Mouse (Mus musculus) right cerebral cortex, adult 18-20 months (tissue): ENCODE data around the gene Phf14.
"Not testable (repeated sequence)": the region's sequence is repeated elsewhere in the genome, so short reads cannot be mapped to it uniquely, and the experiment has no call there.

Source experiments
- DNase-seq: peaks from one replicate; pipeline ENCODE4 v3.0.0; 2022; ENCODE audit warnings: mixed read lengths

Phf14 gene

DNA sequence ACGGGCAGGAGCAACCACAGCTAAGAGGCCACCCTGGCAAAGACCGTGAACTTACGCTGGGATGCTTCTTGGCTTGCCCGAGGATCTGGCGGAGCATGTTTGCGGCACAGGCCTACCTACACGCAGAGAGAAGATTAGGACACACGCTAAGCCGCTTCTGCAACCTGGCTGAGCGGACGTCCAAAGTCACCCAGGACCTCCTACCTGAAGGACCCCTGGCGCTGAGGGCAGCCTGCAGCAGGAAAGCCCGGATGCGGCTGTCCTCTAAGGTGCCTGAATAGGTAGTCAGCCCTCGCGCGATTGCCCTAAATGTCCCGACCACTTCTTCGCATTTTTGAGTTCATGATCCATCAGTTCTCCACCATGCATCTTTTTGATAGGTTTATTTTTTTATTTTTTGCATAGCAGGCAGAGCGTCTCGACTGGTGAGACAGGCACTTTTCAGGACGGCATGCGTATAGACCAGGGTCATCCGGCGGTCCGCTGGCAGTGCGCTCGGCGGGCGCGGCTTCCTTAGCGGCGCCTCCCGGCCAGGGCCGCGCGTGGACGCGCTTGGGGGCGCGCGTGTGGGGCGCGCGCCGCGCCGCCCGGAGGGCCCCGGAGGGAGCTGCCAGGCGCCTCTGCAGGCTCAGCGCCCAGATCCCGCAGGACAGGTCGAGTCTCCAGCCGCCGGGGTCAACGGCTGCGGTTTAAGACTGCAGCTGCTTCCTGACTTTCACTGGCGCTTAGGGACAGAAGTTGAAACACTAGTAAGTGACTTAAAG lies at the start of gene Phf14, which contains the start of gene Ndufa4:
Gene Phf14 (plus strand): TSS at position 541 of the 764 bp plus-strand sequence.
Gene Ndufa4 (minus strand): TSS at position 229 of the 764 bp plus-strand sequence.
- DNase-seq: peak; percentile 89

DNA sequence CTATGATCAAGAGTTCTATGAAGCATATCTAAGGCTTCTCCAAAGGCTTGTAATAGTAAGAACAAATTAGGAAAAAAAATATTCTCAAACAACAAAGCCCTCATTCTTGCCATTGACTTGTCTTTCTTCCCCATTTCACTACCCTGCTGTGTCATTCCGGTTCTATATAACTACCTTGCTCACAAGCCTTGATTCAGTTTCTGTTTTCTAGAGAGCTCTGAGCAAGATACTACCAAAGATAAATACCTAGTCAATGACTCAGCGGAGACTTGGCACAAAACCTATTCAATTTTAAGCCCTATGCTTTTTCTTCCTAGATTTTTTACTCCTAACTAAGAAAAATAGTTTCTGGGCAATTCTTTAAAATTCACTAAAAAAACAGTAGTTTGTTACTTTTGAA lies 32.2 kb upstream of the Phf14 start:
- not testable (repeated sequence) for DNase-seq

DNA sequence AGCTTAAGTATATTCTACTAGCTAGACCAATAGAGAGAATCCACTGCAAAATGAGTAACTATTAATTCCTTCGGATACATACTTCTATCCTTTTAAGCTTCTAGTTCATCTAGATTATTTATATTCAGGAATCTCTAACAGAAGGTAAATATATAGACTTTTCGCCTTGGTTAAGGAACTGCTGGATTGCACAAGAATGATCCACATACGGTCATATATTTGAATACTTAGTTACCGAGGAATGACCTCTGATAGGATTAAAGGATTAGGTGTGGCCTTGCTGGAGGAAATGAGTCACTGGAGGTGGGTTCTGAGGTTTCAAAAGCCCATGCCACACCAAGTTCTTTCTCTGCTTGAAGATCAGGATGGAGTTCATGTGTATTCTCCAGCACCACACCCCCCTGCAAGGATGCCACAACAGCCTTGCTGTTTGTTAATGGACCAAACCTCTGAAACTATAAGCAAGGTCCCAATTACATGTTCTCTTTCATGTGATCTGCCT lies 6.7 kb upstream of the Phf14 start:
- DNase-seq: no peak

DNA sequence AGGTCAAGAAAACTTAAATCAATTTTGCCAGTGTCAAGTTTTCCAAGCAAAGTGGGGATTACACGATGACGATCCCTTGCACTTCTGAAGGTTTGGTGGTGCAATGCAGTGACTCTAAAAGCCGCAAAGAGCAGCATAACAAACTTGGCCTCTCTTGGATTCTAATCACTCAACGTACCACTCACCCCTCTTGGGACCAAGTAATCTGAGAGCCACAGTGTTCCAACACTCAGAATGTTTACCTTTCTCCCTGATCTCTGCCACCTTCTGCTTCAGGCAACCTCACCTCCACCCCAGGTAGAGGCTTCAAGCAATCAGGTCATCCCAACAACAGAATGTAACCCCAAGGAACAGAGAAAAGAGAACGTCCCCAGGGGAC lies 730 bp upstream of the Phf14 start:
- DNase-seq: no peak

DNA sequence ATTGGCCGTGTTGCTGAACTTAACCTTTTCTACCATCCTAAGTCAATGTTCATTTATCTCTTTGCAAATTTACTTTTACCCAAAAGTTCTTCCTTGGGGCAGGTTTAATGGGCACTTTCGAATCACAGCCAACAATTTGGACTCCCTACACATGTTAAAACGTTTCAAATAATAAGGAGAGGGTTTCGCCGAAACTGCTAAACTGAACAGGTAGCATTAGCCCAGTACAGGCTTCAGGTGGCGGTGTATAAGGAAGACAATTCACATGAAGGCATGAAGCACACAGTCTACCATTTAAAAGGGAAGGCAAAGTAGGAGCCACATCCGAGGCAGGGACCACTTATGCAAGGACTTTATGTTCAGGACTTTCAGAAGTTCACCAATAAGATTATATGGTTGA lies 561 bp downstream of the Phf14 start:
- no peak for DNase-seq

DNA sequence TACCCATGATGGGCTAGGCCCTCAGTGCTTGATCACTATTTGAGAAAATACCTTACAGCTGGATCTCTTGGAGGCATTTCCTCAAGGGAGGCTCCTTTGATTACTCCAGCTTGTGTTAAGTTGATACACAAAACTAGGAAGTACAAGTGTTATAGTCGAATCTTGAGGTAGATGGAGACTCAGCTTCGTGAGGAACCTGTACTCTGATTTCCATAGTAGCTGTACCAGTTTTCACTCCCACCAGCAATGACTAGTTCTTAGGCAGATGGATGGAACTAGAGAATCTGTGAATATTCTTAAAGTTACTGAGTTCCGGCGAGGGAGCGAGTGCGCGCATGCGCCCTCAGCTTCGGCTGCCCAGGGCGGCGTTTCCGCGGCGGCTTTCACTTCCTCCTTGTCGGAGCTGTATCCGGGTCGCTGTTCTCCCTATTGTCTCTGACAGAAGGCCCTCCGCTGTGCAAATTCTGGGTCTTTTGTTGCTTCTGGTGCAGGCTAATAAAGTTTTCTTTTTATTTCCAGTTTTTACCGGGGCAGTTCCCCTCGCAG lies 18.0 kb downstream of the Phf14 start:
- DNase-seq: peak; percentile 91

DNA sequence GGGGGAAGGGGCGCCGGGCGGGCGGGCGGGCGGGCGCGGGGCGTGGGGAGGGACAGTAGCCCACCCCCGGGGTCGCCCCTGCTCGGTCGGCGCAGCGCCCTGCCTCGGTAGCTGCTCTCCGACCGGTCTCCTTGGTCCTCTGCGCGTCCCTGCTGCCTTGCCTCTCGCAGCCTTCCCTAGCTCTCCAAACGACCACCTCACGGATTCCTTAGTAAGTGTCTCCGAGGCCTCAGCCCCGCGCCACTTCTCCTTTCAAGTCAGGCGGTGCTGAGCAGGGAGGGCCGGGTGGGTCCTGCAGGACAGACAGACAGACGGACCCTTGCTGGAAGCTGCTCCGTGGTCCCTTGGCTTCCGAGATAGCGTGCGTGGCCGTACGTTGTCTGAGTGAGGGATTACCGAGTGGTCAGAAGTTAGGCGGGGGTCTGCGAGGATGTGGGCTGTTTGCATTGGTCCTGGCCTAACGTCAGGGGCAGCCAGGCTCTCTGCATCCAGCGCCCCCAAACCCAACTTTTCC lies 18.5 kb downstream of the Phf14 start:
- peak; percentile 39 for DNase-seq

DNA sequence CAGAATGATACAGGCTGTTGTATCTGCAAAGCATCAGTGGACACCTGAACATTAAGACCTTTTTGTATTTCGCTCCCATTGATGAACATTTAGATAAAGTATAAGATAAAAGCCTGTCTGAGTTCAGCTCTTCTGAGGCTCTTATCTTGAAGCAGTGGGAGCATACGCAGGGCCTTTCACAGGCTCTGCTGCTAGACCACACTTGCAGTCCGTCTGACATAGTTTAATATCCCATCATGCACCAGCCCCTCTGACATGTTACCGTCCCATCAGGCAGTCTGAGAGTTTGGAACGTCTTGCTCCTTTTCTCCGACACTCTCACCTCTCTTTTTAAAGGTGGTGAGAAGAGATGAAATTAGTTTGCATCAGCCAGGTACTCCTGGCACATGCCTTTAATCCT lies 19.9 kb downstream of the Phf14 start:
- no peak for DNase-seq

DNA sequence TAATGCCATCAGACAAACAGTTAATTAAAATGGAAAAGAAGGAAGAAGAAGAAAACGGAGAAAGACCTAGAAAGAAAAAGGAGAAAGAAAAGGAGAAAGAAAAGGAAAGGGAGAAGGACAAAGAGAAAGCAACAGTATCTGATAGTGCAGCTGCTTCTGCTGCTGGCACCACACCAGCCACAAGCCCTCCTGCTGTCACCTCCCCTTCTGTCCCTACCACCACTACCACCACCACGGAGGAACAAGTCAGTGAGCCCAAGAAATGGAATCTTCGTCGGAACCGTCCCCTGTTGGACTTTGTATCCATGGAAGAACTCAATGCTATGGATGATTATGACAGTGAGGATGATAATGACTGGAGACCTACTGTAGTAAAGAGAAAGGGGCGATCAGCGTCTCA lies 25.8 kb downstream of the Phf14 start:
- no peak for DNase-seq

DNA sequence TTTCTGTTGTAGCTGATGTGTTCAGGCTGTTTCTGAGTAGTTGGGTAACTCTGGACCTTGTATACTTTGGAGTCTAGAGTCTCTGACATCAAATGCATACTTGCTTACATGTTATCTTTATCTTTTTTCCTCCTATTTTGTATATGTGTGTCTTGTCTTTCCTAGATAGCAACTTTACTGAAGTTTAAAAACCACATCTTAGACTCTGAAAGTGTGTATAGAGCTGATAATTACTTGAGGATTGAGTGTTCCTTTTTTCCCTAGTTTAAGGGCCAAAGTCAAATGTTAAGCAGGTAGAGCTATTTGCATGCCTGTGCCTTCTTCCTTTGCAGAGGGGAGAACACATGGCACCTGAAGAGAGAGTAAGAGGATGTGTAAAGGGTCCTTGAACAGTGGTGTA lies 33.3 kb downstream of the Phf14 start:
- DNase-seq: no peak

DNA sequence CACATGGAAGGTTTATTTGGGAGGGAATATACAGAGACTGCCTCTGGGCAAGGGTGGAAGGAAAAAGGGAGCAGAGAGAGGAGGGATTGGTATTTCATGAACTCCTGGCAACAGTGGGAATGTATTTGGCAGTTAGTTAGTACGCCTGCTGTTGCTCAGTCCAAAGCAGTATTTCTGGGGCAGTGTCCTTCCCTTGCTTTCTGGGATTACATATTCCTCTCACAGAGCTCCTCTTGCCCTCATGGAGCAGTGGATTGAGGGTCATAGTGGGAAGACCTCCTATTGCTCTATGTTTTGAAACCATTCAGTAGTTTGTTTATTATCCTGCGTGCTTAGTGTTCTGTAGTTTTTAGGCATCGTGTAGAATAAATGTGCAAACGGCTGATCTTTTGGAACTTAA lies 34.5 kb downstream of the Phf14 start:
- DNase-seq: no peak

DNA sequence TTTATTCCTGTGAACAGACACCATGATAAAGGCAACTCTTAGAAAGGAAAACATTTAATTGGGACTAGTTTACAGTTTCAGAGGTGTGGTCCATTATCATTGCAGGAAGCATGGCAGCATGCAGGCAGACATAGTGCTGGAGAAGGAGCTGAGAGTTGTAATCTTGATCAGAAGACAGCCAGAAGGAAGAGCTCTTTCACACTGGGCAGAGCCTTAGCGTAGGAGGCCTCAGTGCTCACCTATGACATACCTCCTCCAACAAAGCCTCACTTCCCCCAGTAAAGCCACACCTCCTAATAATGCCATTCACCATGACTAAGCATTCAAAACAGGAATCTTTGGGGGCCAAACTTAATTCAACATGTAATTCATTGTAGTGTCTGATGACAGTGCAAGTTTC lies 40.5 kb downstream of the Phf14 start:
- DNase-seq: no peak

DNA sequence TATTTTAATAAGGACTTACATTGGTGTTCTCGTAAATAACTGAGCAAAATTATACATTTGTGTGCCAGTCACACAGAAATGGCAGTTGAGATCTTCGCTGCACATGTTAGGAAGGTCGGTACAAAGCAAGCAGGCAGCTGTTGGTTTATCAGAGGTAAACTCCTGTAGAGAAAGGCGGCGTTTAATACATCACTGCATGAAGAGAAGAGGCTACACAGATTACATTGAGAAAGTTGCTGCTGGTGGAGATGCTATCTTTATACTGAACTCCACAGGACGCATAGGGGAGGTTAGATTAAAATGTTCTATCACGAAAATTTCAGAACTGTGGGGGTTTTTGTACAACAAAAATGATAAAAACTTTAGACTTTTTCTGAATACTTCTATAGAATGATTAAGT lies 52.6 kb downstream of the Phf14 start:
- no peak for DNase-seq

DNA sequence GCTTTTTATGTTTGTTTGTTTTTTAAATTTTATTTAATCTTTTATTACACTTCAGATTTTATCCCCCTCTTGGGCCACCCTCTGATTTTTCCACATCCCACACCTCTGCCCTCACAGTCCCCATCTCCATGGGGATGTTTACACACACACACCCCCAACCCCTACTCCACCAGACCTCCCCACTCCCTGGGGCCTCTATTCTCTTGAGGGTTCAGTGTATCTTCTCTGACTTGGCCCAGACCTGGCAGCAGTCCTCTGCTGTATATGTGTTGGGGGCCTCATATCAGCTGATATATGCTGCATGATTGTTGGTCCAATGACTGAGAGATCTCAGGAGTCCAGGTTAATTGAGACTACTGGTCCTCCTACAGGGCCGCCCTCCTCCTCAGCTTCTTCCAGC lies 86.2 kb downstream of the Phf14 start:
- no peak for DNase-seq

DNA sequence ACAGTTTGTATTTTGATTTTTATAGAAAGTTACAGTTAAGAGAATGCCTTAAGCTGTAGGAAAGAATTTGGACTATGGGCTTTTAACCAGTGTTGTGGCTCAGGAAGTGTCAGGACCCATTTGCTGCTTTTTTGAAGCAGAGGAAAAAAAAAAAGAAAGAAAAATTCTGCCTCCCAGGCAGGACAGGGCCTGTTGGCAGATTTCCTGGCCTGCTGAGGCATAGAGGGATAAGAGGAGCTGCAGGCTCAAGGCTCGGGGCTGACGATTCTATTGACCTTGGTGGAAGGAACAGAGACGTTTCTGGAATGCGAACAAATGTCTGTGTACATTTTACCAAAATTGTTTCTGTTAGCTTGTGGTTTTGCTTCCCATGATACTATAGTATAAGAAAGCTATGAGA lies 91.0 kb downstream of the Phf14 start:
- DNase-seq: no peak

DNA sequence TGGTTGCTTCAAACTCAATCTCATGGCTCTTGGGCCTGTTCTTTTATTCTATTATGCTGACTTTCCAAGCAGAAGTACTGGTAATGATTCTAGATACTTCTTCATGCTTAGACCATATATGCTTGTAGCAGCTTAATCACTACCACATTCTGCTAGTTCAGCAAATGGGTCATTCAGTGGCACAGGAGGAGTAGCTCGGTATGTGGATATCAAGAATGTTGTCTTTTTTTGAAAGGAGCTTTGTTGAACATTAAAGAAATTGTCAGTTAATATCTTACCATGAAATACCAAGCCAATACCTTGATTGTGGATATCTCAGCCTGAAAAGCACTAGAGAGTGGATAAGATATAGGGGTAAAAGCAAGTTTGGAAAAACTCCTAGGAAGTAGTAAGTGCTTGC lies 91.9 kb downstream of the Phf14 start:
- no peak for DNase-seq

DNA sequence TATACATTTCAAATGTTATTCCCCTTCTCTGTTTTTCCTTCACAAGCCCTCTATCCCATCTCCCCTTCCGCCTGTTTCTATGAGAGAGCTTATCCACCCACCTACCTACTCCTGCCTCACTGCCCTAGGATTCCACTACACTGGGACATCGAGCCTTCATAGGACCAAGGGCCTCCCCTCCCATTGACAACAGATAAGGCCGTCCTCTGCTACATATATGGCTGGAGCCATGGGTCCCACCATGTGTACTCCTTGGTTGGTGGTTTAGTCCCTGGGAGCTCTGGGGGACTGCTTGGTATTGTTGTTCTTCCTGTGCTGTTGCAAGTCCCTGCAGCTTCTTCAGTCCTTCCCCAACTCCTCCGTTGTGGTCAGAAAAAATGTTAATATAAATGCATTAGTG lies 97.8 kb downstream of the Phf14 start:
- no peak for DNase-seq

DNA sequence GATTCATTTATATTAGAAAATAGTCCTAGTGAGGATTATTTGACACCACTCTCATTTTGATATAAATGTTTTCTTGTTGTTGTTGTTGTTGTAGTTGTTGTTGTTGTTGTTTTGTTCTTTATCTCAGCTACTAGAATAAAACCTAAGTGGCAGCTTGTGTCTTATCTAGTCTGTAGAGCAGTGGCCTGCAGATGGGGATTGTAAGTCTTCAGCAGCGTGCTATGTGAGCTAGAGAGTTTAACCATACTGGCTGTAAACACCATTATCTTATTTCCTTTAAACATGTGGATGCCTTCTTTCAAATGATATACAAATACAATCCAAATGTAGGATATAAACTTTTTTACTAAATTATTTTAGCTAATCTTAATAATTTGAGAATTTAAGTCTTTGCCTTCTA lies 98.4 kb downstream of the Phf14 start:
- DNase-seq: no peak

DNA sequence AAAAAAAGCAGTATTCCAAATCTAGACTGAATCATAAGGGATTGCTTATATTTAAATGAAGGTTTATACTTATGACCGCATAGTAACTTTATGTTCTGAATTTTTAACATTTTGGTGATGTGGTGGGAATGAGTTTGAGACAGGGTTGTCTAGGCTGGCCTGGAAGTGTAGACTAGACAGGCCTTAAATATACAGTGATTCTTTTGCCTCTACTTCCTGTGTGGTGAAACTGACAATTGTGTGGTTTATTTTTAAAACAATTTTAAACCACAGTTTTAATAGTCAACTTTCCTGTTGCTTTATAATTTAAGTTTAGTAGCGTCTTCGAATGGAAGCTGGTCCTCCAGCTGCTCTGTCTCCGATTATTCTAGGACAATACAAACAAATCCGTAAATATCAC lies 104.5 kb downstream of the Phf14 start:
- no peak for DNase-seq

DNA sequence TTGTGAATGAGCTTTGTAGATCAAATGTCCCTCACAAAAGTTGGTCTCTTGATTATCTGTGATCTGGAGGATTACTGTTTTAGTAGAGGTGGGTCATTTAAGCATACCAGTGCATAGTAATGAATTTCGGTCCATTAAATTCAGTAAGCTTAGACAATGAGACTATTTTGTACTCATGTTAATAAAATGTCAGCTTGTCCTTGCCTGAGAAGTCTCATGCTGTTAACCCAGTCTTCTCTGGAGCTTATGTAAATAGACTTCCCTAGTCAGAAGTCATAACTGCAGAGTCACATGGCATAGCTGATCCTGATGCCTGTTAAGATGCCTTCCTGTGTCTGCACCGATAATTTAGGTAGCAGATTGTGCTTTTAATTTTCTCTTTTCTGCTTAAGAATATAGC lies 106.4 kb downstream of the Phf14 start:
- DNase-seq: no peak

DNA sequence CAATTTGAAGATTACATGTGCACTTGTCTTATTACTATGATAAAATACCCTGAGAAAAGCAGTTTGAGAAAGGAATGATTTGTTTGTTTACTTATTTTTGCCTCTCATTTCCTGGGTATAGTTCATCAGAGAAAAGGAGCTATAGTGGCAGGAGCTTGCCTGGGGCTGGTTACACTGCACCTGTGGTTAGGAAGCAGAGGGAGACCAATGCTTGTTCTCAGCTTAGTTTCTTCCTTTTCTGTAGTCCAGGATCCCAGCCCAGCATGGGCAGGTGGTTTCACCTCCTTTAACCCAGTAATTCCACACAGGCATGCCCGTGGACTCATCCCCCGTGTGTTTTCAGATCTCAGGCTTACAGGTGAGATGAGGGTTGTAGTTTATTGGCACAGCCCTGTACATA lies 107.1 kb downstream of the Phf14 start:
- no peak for DNase-seq

DNA sequence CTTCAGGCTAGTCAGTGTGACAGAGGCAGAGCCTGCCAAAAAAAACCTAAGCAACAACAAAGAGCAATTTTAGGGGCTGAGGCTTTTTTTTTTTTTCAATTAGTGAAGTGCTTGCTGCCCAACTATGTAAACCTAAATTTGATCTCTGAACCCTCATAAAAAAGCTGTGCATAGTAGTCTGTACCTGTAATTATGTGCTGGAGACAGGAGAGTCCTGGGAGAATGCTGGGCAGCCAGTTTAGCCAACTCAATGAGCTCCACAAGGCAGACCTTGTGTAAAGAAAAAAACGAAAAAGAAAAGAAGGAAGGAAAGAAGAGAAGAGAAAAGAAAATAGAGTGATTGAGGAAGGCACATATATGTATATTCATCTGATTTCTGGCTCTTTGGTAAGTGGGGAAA lies 112.1 kb downstream of the Phf14 start:
- DNase-seq: no peak

DNA sequence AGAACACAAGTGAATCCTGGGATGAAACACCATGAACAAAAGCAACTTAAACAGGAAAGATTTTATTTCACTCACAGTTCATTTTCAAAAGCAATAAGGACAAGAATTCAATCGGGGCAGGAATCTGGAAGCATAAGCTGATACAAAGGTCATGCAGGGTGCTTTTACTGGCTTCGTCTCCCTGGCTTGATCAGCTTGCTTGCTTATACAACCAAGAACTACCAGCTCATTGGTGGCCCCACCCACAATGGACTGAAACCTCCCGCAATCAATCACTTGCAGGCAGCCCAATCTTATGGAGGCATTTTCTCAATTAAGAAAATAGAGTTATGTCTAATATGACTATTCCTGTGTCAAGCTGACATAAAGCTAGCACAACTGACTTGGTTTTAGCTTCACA lies 112.5 kb downstream of the Phf14 start:
- no peak for DNase-seq

DNA sequence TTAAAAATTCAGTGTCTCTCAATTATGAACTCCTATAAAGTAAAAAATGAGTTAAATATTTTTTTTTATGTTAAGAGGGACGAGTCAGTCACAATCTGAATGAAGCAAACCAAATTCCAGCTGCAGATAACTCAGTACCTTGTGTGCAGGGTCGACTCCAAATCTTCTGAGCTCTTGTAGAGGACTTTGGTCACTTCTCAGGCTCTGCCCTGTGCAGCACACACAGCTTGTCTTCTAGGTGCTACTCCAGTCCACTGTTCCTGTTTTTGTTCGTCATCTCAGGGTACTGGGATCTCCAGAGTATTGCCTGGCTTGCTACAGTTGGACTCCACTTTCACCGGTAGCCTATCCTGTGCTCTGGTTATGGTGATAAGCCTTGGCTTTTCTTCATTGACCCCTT lies 113.1 kb downstream of the Phf14 start:
- DNase-seq: no peak

DNA sequence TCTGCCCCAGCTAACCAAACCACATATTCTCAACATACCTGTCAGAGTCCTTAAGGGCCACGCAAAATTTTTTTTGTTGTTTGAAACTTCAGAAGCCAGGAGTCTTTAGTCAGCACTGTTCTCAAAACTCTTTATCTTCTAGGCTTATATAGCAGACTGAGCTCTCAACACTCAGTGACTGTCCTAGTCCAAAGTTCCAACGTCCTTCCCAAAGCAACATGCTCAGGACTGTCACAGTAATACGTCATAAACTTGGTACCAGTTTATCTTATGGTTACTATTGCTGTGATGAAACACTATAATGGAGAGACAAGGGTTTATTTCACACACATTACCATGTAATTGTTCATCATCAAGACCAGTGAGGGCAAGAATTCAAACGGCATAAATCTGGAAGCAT lies 113.9 kb downstream of the Phf14 start:
- no peak for DNase-seq
